ENCODE assay signal across 20 mouse cellular contexts in the genomic region with DNA sequence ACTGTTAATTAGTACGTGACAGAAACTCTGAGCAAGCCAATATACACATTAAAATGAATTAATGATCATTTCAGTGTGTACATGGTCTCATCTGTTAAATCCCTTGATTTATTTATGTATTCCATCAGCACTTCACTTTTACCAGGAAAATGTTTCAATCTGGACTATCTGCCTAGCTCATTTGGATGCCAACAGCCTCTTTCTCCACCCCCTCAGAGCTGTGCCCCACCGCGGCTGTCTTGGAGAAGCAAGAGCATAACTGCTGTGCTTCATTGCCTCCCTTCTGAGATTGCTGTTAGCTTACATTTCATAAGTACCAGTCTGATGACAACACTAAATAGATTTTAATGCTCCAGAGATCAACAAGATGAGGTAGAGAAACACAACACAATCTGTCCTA. TPM values are rescaled to one million over a fixed set of nuclear protein-coding genes. Genes with fewer than 3 reads are reported as not detected.
DNase-seq lines count a peak whose midpoint lies in the region; ATAC-seq and TF ChIP-seq lines count a peak whose summit lies in the region.
"Had no signal": no experiment of that assay in that cellular context is flagged by ENCODE, and none has a peak within 500 bp of the region (broad histone marks: within the 10 kb centered on the region; RNA-seq: fewer than 3 reads in every experiment).

No protein-coding gene starts in this region.

- no peak for TF ChIP-seq CTCF in layer of hippocampus, adult 2 months (conservative IDR thresholded peaks at IDR 0.05)
- TF ChIP-seq CTCF in Patski (IDR thresholded peaks at IDR 0.05): no peak

- DNase-seq in forebrain, embryonic 14.5 days (ENCODE audit: low spot score): peak; percentile 67
- no peak for DNase-seq in forebrain, embryonic 11.5 days (ENCODE audit: low spot score)
- DNase-seq in layer of hippocampus, adult 2 months (ENCODE audit: low spot score in 2 of 2): peak; percentile 13 to 38
- no peak for DNase-seq in layer of hippocampus, adult 9-10 months (ENCODE audit: low spot score)
- peak; percentile 15 for DNase-seq in Patski (ENCODE audit: low read depth, low spot score)
- no peak for DNase-seq in T-cell, adult 2 months (ENCODE audit: low spot score)
- DNase-seq: adrenal gland, postnatal 25 days; cerebellum, adult 8-10 months; kidney, postnatal 10 days; liver, postnatal 0 days; lung, postnatal 10 days; right cerebral cortex, postnatal 14 days; thymus, postnatal 4 days had no signal

- 44% methylated on average over 3 of the region's 3 CpGs for WGBS in forebrain, embryonic 14.5 days
- 70% methylated on average over 3 of the region's 3 CpGs for WGBS in forebrain, embryonic 11.5 days
- 38% methylated on average over 3 of the region's 3 CpGs for WGBS in hindbrain, embryonic 16.5 days
- 65% methylated on average over 3 of the region's 3 CpGs for WGBS in kidney, embryonic 14.5 days

- H3K4me2 ChIP-seq in forebrain, embryonic 14.5 days (ENCODE audit: low read length): no peak overlapping the region
- no peak overlapping the region for H3K4me2 ChIP-seq in forebrain, embryonic 11.5 days (ENCODE audit: low read depth, low read length, severe bottlenecking)
- H3K4me2 ChIP-seq in hindbrain, embryonic 16.5 days (ENCODE audit: low read length): no peak overlapping the region
- no peak overlapping the region for H3K4me2 ChIP-seq in kidney, embryonic 14.5 days (replicated peaks; ENCODE audit: low read depth, low read length)
- H3K4me2 ChIP-seq: hindbrain, embryonic 15.5 days; limb, embryonic 15.5 days; neural tube, embryonic 12.5 days had no signal

- POLR2A ChIA-PET in Patski (lab: Charles Lee): no interaction called here

- H3K27me3 ChIP-seq in forebrain, embryonic 14.5 days (replicated peaks; ENCODE audit: control insufficient read depth, insufficient read depth, low read length): no peaks in the 10 kb centered on the region
- no peaks in the 10 kb centered on the region for H3K27me3 ChIP-seq in forebrain, embryonic 11.5 days (ENCODE audit: control insufficient read depth, insufficient read depth, low read length)
- H3K27me3 ChIP-seq in Patski: peaks cover 48% of the 10 kb centered on the region
- H3K27me3 ChIP-seq in hindbrain, embryonic 16.5 days (replicated peaks; ENCODE audit: control insufficient read depth, insufficient read depth, low read length): no peaks in the 10 kb centered on the region
- H3K27me3 ChIP-seq in kidney, embryonic 14.5 days (ENCODE audit: control insufficient read depth, insufficient read depth, low read length): no peaks in the 10 kb centered on the region
- H3K27me3 ChIP-seq: hindbrain, embryonic 15.5 days; limb, embryonic 15.5 days; neural tube, embryonic 12.5 days had no signal

- no peak overlapping the region for H3K27ac ChIP-seq in forebrain, embryonic 14.5 days (ENCODE audit: low read depth, low read length)
- H3K27ac ChIP-seq in forebrain, embryonic 11.5 days (ENCODE audit: low read depth, low read length): no peak overlapping the region
- H3K27ac ChIP-seq in layer of hippocampus, adult 2 months: peak overlapping the region; percentile 43; the same call in 1 of the 2 replicates
- H3K27ac ChIP-seq in hindbrain, embryonic 16.5 days (ENCODE audit: low read depth, low read length): no peak overlapping the region
- no peak overlapping the region for H3K27ac ChIP-seq in kidney, embryonic 14.5 days (ENCODE audit: low read depth, low read length)
- H3K27ac ChIP-seq: heart, embryonic 10.5 days; hindbrain, embryonic 15.5 days; limb, embryonic 15.5 days; neural tube, embryonic 12.5 days had no signal

- peak; percentile 79 for ATAC-seq in forebrain, embryonic 14.5 days
- ATAC-seq in forebrain, embryonic 11.5 days (replicated peaks; ENCODE audit: low FRiP score): no peak
- peak; percentile 89 for ATAC-seq in Patski
- ATAC-seq in hindbrain, embryonic 16.5 days: peak; percentile 81
- ATAC-seq in kidney, embryonic 14.5 days (ENCODE audit: low FRiP score, low TSS enrichment): no peak
- ATAC-seq: CD4-positive, CD25-positive, alpha-beta regulatory T cell, adult 4 months; liver, postnatal 0 days had no signal

- no peaks in the 10 kb centered on the region for H3K4me1 ChIP-seq in forebrain, embryonic 14.5 days (ENCODE audit: control insufficient read depth, insufficient read depth, low read length)
- H3K4me1 ChIP-seq in forebrain, embryonic 11.5 days (replicated peaks; ENCODE audit: control insufficient read depth, insufficient read depth, low read length): no peaks in the 10 kb centered on the region
- no peaks in the 10 kb centered on the region for H3K4me1 ChIP-seq in hindbrain, embryonic 16.5 days (ENCODE audit: control insufficient read depth, insufficient read depth, low read depth, low read length)
- H3K4me1 ChIP-seq in kidney, embryonic 14.5 days (ENCODE audit: control insufficient read depth, insufficient read depth, low read length): no peaks in the 10 kb centered on the region
- H3K4me1 ChIP-seq: heart, embryonic 10.5 days; hindbrain, embryonic 15.5 days; limb, embryonic 15.5 days; neural tube, embryonic 12.5 days had no signal

- CTCF ChIA-PET in Patski (lab: Charles Lee): interaction anchor here (1.1 to 1.3 kb wide), 2 partner anchors 35 to 170 kb away, joined by 3 read pairs; no protein-coding TSS in a partner anchor

- H3K9ac ChIP-seq in forebrain, embryonic 14.5 days (ENCODE audit: low read length): no peak overlapping the region
- no peak overlapping the region for H3K9ac ChIP-seq in forebrain, embryonic 11.5 days (ENCODE audit: low read length)
- no peak overlapping the region for H3K9ac ChIP-seq in hindbrain, embryonic 16.5 days (ENCODE audit: low read depth, low read length)
- no peak overlapping the region for H3K9ac ChIP-seq in kidney, embryonic 14.5 days (ENCODE audit: low read depth, low read length)
- H3K9ac ChIP-seq: hindbrain, embryonic 15.5 days; limb, embryonic 15.5 days; liver, postnatal 0 days; neural tube, embryonic 12.5 days had no signal

- no peaks in the 10 kb centered on the region for H3K9me3 ChIP-seq in forebrain, embryonic 14.5 days (replicated peaks; ENCODE audit: control insufficient read depth, low read length)
- no peaks in the 10 kb centered on the region for H3K9me3 ChIP-seq in forebrain, embryonic 11.5 days (ENCODE audit: control insufficient read depth, low read length)
- H3K9me3 ChIP-seq in hindbrain, embryonic 16.5 days (ENCODE audit: control insufficient read depth, low read length): no peaks in the 10 kb centered on the region
- H3K9me3 ChIP-seq in kidney, embryonic 14.5 days (ENCODE audit: control insufficient read depth, low read length): no peaks in the 10 kb centered on the region
- H3K9me3 ChIP-seq: heart, embryonic 10.5 days; hindbrain, embryonic 15.5 days; limb, embryonic 15.5 days; neural tube, embryonic 12.5 days had no signal

- H3K36me3 ChIP-seq in forebrain, embryonic 14.5 days (ENCODE audit: control insufficient read depth, insufficient read depth, low read length): no peaks in the 10 kb centered on the region
- H3K36me3 ChIP-seq in forebrain, embryonic 11.5 days (ENCODE audit: control insufficient read depth, insufficient read depth, low read length): no peaks in the 10 kb centered on the region
- H3K36me3 ChIP-seq in hindbrain, embryonic 16.5 days (ENCODE audit: control insufficient read depth, insufficient read depth, low read length): no peaks in the 10 kb centered on the region
- H3K36me3 ChIP-seq in kidney, embryonic 14.5 days (ENCODE audit: control insufficient read depth, insufficient read depth, low read length): no peaks in the 10 kb centered on the region
- H3K36me3 ChIP-seq: heart, embryonic 10.5 days; hindbrain, embryonic 15.5 days; limb, embryonic 15.5 days; neural tube, embryonic 12.5 days had no signal

- in situ Hi-C loops in Patski (cut with MboI; ENCODE audit: low pct_unique_long_range_greater_than_20kb): no loop called here

- no peak overlapping the region for H3K4me3 ChIP-seq in forebrain, embryonic 14.5 days (ENCODE audit: low read depth, low read length)
- H3K4me3 ChIP-seq in forebrain, embryonic 11.5 days (ENCODE audit: low read depth, low read length): no peak overlapping the region
- no peak overlapping the region for H3K4me3 ChIP-seq in layer of hippocampus, adult 2 months
- H3K4me3 ChIP-seq in hindbrain, embryonic 16.5 days (ENCODE audit: low read length): no peak overlapping the region
- H3K4me3 ChIP-seq in kidney, embryonic 14.5 days (ENCODE audit: low read length): no peak overlapping the region
- H3K4me3 ChIP-seq: heart, embryonic 10.5 days; hindbrain, embryonic 15.5 days; limb, embryonic 15.5 days; neural tube, embryonic 12.5 days had no signal

RNA-seq across cellular contexts. Expression of a gene that starts 52.4 kb away (rescaled TPM):
- polyA plus RNA-seq in forebrain, embryonic 14.5 days (2014; fragmentation: Nextera tagmentation; extraction: Ambion mirVana): 65.7 and 68.6 TPM in 2 replicates
- 76.1 and 83.0 TPM in 2 replicates for polyA plus RNA-seq in forebrain, embryonic 11.5 days (2014; fragmentation: Nextera tagmentation; extraction: Ambion mirVana)
- total RNA-seq in layer of hippocampus, adult 2 months (2021): 10 to 100 TPM; 67.0 to 69.1 TPM
- polyA plus RNA-seq in Patski (2021): 415 TPM
- 63.7 and 77.1 TPM in 2 replicates for polyA plus RNA-seq in hindbrain, embryonic 16.5 days (2015; fragmentation: Nextera tagmentation; extraction: Ambion mirVana)
- polyA plus RNA-seq in kidney, embryonic 14.5 days (2014; fragmentation: Nextera tagmentation; extraction: Ambion mirVana): 113 and 155 TPM in 2 replicates

Comparison
In these comparisons a context has a peak if more than half of its experiments do, and no peak if none do; other contexts are left out.
1. ATAC-seq: peak in forebrain, embryonic 14.5 days (single experiment), Patski (single experiment) and hindbrain, embryonic 16.5 days (single experiment); none in forebrain, embryonic 11.5 days (single experiment) and kidney, embryonic 14.5 days (single experiment).
2. DNase-seq: peak in forebrain, embryonic 14.5 days (single experiment), layer of hippocampus, adult 2 months (2 of 2) and Patski (single experiment); none in forebrain, embryonic 11.5 days (single experiment), layer of hippocampus, adult 9-10 months (single experiment) and T-cell, adult 2 months (single experiment).